Mouse (Mus musculus) adrenal gland, postnatal 25 days (tissue): ENCODE measurements around the gene Ccl6. TPM values are rescaled to one million over a fixed set of nuclear protein-coding genes. Genes with fewer than 3 reads are reported as not detected.
"Not testable (repeated sequence)": the region's sequence is repeated elsewhere in the genome, so short reads cannot be mapped to it uniquely, and the experiment has no call there.

Source experiments
- DNase-seq: peaks from one replicate; pipeline ENCODE4 v3.0.0; 2021; ENCODE audit warnings: mixed read lengths
- total RNA-seq: library from RNA; stranded (reverse); gene quantifications from 2 replicates; pipeline ENCODE4 v1.2.3, GENCODE M21; 2021

Ccl6 gene
- total RNA-seq, 1 experiment from 2014 or later = 6.0 TPM

DNA sequence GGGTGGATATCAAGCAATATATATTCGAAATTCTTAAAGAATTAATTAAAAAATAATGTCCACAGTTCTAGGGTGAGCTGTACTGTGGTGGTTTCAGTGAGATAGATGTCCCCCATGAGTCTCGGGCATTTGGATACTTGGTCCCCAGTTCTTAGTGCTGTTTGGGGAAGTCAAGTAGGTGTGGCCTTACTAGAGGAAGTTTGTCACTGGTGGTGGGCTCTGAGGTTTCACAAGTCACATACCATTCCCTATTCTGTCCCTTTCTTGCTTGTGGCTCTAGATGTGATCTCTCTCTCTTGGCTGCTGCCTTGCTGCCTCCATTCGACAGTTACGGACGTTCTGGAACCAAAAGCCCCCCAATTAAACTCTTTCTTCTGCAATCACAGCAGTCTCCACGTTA is 32.5 kb downstream of the Ccl6 start:
- no peak for DNase-seq

DNA sequence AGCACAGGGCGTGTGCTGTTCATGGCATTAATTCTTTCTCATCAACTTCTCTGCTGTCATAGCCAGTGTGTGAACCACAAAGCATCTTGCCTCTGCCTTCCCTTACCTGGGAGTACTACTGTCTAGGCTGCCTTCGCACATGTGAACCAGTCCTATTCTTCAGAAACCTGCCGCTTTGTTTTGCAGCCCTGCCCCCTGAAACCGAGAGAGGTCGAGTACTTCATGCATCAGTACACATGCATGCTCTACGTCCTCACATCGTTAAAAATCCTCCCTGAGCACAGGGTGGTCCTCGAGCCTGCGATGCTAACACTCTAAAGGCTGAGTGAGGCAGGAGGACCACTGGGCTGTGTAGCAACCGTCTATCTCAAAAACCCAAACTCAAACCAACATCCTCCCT is 35.8 kb downstream of the Ccl6 start:
- no peak for DNase-seq

DNA sequence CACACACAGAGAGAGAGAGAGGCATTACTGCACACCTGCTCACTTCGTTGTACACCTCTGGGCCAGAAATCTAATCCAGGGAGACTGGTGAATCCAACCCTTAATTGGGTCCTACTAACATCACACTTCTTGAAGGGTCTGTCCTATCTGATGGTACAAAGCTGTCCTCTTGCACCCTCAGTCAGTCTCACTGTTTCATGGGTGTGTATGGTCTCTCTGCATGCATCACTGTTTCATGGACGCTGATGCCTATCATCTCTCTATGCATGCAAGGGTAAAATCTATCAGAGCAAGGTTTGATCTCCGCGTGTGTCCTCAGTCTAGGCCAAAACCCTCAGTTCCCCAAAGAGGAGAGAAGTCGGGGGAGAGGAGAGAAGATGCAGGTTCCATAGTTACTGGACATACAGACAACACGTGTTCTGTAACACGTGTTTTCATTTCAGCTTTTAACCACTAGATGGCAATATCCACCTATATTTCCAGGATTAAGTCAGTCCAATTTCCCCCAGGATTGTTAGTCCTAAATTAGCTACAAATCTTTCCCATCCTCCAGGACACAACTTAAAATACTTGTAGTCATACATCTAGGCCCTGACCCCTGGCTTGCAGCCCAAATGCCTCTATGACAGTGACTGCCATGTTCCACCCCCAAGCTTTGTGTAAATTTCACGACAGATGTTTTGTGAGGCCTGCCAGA is 36.7 kb downstream of the Ccl6 start:
- DNase-seq = no peak

DNA sequence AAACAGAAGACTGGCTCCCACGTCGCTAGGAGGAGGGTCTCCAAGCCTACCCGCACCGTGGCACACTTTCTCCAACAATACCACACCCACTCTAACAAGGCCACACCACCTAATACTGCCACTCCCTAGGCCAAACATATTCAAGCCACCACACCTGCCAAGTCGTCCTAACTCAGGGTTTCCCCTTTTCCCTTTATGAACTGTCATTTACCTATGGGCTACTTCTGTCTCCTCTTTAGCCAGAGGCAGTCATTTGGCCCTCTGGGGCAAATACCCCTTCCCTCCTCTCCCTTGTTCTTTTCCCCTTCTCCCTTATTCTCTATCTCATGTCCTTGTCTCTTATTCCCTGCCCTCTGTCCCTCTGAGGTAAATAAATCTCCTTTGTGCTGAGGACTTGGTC is 41.2 kb downstream of the Ccl6 start:
- DNase-seq = no peak

DNA sequence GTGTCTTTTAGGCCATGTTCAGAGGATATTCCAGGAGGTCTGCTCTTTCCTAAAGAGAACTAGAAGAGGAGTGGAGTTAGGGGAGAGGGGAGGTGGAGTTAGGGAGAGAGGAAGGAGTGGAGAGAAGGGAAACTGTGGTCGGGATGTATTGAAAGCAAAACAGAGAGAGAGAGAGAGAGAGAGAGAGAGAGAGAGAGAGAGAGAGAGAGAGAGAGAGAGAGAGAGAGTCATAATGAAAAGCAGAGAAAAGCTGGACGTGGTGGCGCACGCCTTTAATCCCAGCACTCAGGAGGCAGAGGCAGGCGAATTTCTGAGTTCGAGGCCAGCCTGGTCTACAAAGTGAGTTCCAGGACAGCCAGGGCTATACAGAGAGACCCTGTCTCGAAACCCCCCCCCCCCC is 41.9 kb downstream of the Ccl6 start:
- not testable (repeated sequence) for DNase-seq

DNA sequence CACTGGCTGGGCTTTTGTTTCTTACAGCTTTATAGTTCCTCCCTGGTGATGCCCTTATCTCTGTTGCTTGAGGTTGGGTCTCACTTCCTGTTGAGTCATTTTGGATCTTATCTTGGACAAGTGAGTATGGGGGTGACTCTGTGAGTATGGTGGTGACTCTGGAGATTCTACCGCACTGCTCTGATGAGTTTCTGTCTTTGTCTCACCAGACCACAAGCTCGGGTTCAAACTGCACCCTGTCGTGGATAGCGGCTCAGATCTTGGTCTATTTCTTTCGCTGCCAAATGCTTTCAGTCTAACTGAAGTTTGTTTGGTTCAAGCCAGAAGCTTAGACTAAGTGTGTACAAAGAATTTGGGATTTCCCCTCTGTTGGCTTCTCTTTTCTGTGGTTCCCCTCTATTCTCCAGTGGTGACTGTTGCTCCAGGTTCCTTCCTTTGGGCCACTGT is 42.7 kb downstream of the Ccl6 start:
- no peak for DNase-seq

DNA sequence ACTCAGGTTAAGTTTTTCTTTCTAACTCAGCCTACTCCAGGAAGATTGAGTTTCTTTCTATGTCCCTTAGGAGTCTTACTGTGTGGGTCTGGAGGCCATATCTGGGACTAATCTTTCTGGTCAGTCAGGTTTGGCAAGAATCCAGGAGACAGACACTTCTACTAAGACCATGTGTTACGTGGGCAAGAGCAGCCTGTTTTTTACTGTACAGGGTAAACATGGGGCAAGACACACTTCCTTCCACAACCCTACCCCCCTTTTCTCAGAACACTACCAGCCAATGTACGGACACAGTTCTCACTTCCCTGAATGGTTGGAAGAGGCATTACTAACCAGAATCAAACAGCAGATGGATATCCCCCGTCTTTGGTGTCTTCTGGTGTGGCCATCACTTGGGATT is 48.7 kb downstream of the Ccl6 start:
- DNase-seq = no peak

DNA sequence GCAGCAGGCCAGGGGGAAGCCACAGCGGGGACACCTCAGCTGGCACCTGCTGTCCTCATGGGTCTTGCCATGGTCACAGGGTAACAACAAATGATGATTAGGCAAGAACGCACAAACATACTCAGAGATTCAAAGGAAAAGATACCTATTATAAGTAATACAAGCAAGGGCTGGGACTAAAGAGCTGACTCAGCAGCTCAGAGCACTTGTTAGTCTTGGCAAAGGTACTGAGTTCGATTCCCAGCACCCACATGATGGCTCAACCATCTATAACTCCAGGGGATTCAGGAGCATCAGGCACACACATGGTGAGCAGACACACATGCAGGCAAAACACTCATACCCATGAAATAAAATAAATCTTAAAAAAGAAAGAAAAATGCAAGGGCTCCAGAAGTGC is 51.5 kb downstream of the Ccl6 start:
- no peak for DNase-seq

DNA sequence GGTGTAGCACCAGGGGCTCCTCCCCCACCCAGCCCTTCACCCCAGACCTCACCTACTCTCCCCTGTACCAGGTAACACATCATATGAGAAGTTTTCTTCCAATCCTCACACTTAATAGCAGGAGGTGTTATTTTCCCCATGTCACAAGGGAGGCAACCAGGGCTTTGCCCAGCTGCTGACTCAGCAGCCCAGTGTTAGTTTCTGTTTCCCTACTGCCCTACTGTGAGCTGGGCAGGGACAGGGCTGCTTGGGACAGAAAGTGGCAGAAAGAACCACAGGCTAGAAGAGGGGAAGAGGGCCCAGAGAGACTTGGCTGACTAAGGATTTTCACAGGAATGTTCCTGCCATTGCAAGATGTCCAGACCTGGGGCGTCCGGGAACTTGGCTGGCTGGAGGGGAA is 52.0 kb downstream of the Ccl6 start:
- no peak for DNase-seq

DNA sequence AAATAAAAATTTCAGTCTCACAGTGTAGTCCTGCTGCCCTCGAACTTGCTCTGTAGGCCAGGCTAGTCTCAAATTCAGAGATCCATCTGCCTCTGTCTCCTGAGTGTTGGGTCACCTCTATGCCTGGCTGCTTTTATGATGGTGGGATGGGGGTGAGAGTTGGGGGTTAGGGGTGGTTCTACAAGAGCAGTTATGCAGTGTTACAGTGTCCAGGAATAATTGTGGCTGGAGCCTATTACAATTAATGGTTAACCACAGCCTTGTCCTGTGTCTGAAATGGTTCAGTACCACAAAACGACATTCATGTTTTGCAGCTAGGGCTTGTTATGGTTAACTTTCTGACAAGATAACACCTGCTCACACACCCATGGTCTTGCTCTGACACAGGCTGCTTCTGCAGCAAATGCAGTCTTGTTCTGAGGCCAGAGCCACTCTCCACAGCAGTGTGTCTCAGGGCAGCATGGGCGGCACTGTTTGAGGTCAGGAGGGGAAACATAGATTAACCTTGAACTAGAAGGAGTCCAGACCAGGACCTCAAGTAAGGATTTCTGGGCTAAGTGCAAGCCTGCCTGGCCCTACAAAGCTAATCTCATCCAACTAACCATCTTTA is 54.1 kb downstream of the Ccl6 start:
- DNase-seq = no peak

Other genes with a start within 250 kb of the Ccl6 start
- 9.8 and 12.7 TPM in 2 replicates for gene Rasl10b, start 183.9 kb downstream of the Ccl6 start, total RNA-seq
- gene Gas2l2, start 163.6 kb downstream of the Ccl6 start, total RNA-seq = not detected in 2 replicates
- 0.43 TPM in 1 of 2 replicates, not detected in the other for gene 1700020L24Rik, start 155.4 kb downstream of the Ccl6 start, total RNA-seq
- 6.7 and 8.0 TPM in 2 replicates for gene Mmp28, start 130.0 kb downstream of the Ccl6 start, total RNA-seq
- gene Taf15, start 120.0 kb downstream of the Ccl6 start, total RNA-seq = 72.8 and 73.5 TPM in 2 replicates
- gene Heatr9, start 70.9 kb downstream of the Ccl6 start, total RNA-seq = not detected in 2 replicates
- 0.88 TPM in 1 of 2 replicates, not detected in the other for gene Ccl5, start 62.6 kb downstream of the Ccl6 start, total RNA-seq
- gene Ccl9, start 14.5 kb downstream of the Ccl6 start, total RNA-seq = 2.3 and 4.9 TPM in 2 replicates
- gene Rpl9-ps1, start 52.5 kb upstream of the Ccl6 start, total RNA-seq = not detected in 2 replicates
- 0.43 TPM in 1 of 2 replicates, not detected in the other for gene Ccl3, start 56.3 kb upstream of the Ccl6 start, total RNA-seq
- gene Ccl4, start 69.5 kb upstream of the Ccl6 start, total RNA-seq = not detected in 2 replicates
- gene Wfdc17, start 110.9 kb upstream of the Ccl6 start, total RNA-seq = 0.88 TPM in 1 of 2 replicates, not detected in the other
- not detected in 2 replicates for gene Wfdc18, start 115.9 kb upstream of the Ccl6 start, total RNA-seq
- not detected in 2 replicates for gene Wfdc21, start 153.9 kb upstream of the Ccl6 start, total RNA-seq
- 17.0 and 17.1 TPM in 2 replicates for gene Heatr6, start 160.6 kb upstream of the Ccl6 start, total RNA-seq